Mouse (Mus musculus): ENCODE data around the gene Daw1. TPM values are rescaled to one million over a fixed set of nuclear protein-coding genes. Genes with fewer than 3 reads are reported as not detected.

Daw1 gene
- polyA plus RNA-seq, 1 experiment = not detected

DNA sequence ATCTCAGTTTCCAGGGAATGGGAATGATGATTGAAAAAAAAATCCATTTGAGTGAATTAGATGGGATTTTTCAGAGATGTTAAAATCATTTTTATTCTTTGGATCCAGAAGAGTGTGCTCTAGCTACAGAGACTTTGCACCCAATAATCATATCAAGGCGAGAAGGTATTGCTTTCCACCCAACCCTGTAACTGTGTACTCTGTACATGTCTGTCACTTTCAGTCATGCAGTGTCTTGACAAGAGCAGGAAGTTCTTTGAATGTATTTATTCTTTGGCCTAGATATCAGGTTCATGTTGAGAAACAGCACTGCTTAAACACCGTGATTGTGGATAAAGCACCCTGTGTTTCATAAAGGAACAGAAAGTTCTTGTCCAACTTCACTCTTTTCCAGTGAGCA, 13.0 kb upstream of the Daw1 start:
- Histone ChIP-seq H3K4me1 (ENCODE audit: control insufficient read depth, insufficient read depth, insufficient read length, low read length) (peaks cover 8% of the 10 kb centered on the region; the same call in 1 of the 2 replicates), H3K4me3 (ENCODE audit: low read depth, low read length) (no peak overlapping the region), H3K27me3 (ENCODE audit: control insufficient read depth, insufficient read depth, low read length) (no peaks in the 10 kb centered on the region), H3K27ac (ENCODE audit: insufficient read depth, low read depth, low read length) (peak overlapping the region; percentile 95), H3K36me3 (ENCODE audit: control insufficient read depth, insufficient read depth, low read length) (no peaks in the 10 kb centered on the region)
- 26% methylated on average over 2 of the region's 2 CpGs for WGBS
- no peak for TF ChIP-seq CTCF (IDR thresholded peaks at IDR 0.05; ENCODE audit: extremely low read depth, insufficient read length, insufficient replicate concordance, low read depth, low read length)
- TF ChIP-seq POLR2A (IDR thresholded peaks at IDR 0.05; ENCODE audit: low read depth, low read length) = no peak

DNA sequence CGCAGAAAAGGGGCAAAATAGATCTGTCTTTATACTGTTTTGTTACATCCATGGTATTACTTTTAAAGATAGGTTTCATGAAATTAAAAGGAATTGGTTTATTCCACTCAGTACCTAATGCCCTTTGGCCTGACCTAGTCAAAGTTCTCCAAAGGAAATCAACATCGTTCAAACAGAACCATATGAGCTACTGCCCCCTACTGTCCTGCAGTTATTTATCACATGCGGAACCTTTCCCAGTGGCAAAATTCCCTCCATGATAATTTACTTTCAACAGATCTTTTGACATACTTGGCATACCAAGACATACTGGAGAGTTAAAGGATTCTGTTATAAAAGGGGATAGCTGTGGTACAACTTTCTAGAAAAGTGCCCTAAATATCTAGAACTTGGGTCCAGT, 9.3 kb upstream of the Daw1 start:
- Histone ChIP-seq H3K27ac (ENCODE audit: insufficient read depth, low read depth, low read length) (no peak overlapping the region), H3K36me3 (ENCODE audit: control insufficient read depth, insufficient read depth, low read length) (no peaks in the 10 kb centered on the region), H3K4me1 (ENCODE audit: control insufficient read depth, insufficient read depth, insufficient read length, low read length) (peaks cover 4% of the 10 kb centered on the region; the same call in 1 of the 2 replicates), H3K27me3 (ENCODE audit: control insufficient read depth, insufficient read depth, low read length) (no peaks in the 10 kb centered on the region), H3K4me3 (ENCODE audit: low read depth, low read length) (no peak overlapping the region)
- WGBS = 59% methylated on average over 3 of the region's 3 CpGs
- TF ChIP-seq POLR2A (IDR thresholded peaks at IDR 0.05; ENCODE audit: low read depth, low read length) (no peak), CTCF (IDR thresholded peaks at IDR 0.05; ENCODE audit: extremely low read depth, insufficient read length, insufficient replicate concordance, low read depth, low read length) (no peak)

DNA sequence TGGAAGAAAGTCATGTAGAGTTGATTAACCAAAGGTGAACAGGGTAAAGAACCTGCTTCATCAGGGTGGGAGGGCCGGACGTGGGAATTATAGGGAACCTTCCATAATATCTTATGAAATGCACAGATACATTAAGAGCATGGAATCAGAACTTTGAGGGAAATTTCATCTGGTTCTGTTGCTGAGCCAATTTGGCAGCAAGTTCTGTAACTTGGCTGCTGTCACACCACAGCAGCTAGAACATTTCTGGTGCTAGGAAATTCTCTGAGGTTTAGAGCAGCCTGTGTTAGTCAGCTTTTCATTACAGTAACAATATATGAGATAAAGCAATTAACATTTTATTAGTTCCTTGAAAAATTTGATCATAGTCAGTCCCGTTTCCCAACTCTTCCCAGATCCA, 6.6 kb upstream of the Daw1 start:
- H3K27me3 ChIP-seq (ENCODE audit: control insufficient read depth, insufficient read depth, low read length) = no peaks in the 10 kb centered on the region
- H3K4me1 ChIP-seq (ENCODE audit: control insufficient read depth, insufficient read depth, insufficient read length, low read length) = no peaks in the 10 kb centered on the region; the same call in 1 of the 2 replicates
- H3K36me3 ChIP-seq (ENCODE audit: control insufficient read depth, insufficient read depth, low read length) = no peaks in the 10 kb centered on the region
- no peak for TF ChIP-seq POLR2A (IDR thresholded peaks at IDR 0.05; ENCODE audit: low read depth, low read length)
- no peak for TF ChIP-seq CTCF (IDR thresholded peaks at IDR 0.05; ENCODE audit: extremely low read depth, insufficient read length, insufficient replicate concordance, low read depth, low read length)
- no peak overlapping the region for H3K27ac ChIP-seq (ENCODE audit: insufficient read depth, low read depth, low read length)
- WGBS = 81% methylated on average over 3 of the region's 3 CpGs
- no peak overlapping the region for H3K4me3 ChIP-seq (ENCODE audit: low read depth, low read length)

DNA sequence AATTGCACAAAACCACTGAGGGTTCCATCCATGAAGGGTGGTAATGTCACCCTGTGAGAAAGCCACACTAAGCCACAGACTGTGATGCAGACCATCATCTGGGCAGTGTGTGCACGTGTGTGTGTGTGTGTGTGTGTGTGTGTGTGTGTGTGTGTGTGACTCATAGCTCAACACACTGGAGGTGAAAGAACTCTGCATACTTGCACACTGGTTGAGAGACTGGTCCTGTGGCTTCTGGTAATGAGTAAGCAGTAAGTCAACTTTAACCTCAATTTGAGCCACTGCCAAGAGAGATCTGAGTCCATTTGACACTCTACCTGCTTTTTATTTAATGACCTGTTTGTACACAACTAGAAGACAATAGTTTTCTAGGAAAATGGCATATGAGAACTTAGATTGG, 2.7 kb upstream of the Daw1 start:
- no peak overlapping the region for H3K4me3 ChIP-seq (ENCODE audit: low read depth, low read length)
- TF ChIP-seq POLR2A (IDR thresholded peaks at IDR 0.05; ENCODE audit: low read depth, low read length) (no peak), CTCF (IDR thresholded peaks at IDR 0.05; ENCODE audit: extremely low read depth, insufficient read length, insufficient replicate concordance, low read depth, low read length) (no peak)
- H3K4me1 ChIP-seq (ENCODE audit: control insufficient read depth, insufficient read depth, insufficient read length, low read length) = no peaks in the 10 kb centered on the region; the same call in 1 of the 2 replicates
- no peak overlapping the region for H3K27ac ChIP-seq (ENCODE audit: insufficient read depth, low read depth, low read length)
- no peaks in the 10 kb centered on the region for H3K27me3 ChIP-seq (ENCODE audit: control insufficient read depth, insufficient read depth, low read length)
- no peaks in the 10 kb centered on the region for H3K36me3 ChIP-seq (ENCODE audit: control insufficient read depth, insufficient read depth, low read length)
- 64% methylated on average over 1 of the region's 1 CpGs for WGBS

DNA sequence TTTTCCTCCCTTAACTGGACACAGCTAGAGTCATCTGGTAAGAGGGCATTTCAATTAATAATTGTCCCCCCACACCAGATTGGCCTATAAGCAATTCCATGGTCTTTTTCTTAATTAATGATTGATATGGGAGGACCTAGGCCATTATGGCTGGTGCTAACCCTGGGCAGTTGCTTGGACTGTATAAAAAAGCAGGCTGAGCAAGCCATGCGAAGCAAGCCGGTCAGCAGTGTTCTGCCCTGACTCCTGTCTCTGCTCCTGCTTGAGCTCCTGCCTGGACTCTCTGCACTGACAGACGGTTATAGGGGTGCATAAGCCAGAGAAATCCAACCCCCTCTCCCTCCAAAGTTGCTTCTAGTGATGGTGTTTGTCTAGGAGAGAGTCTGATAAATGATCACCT, 2.1 kb downstream of the Daw1 start:
- Histone ChIP-seq H3K27me3 (ENCODE audit: control insufficient read depth, insufficient read depth, low read length) (no peaks in the 10 kb centered on the region; the same call in 1 of the 2 replicates), H3K27ac (ENCODE audit: insufficient read depth, low read depth, low read length) (no peak overlapping the region), H3K4me3 (ENCODE audit: low read depth, low read length) (no peak overlapping the region), H3K4me1 (ENCODE audit: control insufficient read depth, insufficient read depth, insufficient read length, low read length) (peaks cover 3% of the 10 kb centered on the region; the same call in 1 of the 2 replicates), H3K36me3 (ENCODE audit: control insufficient read depth, insufficient read depth, low read length) (no peaks in the 10 kb centered on the region)
- WGBS = 85% methylated on average over 3 of the region's 3 CpGs
- no peak for TF ChIP-seq CTCF (IDR thresholded peaks at IDR 0.05; ENCODE audit: extremely low read depth, insufficient read length, insufficient replicate concordance, low read depth, low read length)
- no peak for TF ChIP-seq POLR2A (IDR thresholded peaks at IDR 0.05; ENCODE audit: low read depth, low read length)

DNA sequence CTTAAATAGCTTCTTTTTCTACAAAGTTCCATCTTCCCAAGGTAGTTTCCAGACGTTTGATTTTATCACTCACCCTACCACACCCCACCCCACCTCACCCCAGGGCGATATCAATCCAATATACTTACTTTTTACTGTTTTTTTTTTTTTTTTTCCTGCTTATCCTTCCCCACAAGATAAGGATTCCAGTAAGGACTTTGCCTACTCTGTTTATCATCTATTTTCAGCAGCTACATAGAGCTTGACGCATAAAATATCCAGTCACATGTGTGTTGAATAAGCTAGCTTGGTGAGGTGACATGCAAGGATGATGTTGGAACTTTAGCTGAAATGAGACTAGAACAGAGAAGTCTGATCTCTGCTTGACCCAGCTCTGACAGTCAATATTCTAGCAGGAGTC, 4.5 kb downstream of the Daw1 start:
- H3K27me3 ChIP-seq (ENCODE audit: control insufficient read depth, insufficient read depth, low read length) = no peaks in the 10 kb centered on the region; the same call in 1 of the 2 replicates
- H3K27ac ChIP-seq (ENCODE audit: insufficient read depth, low read depth, low read length) = no peak overlapping the region
- H3K4me3 ChIP-seq (ENCODE audit: low read depth, low read length) = no peak overlapping the region
- H3K36me3 ChIP-seq (ENCODE audit: control insufficient read depth, insufficient read depth, low read length) = no peaks in the 10 kb centered on the region
- TF ChIP-seq POLR2A (IDR thresholded peaks at IDR 0.05; ENCODE audit: low read depth, low read length) (no peak), CTCF (IDR thresholded peaks at IDR 0.05; ENCODE audit: extremely low read depth, insufficient read length, insufficient replicate concordance, low read depth, low read length) (no peak)
- peaks cover 3% of the 10 kb centered on the region; the same call in 1 of the 2 replicates for H3K4me1 ChIP-seq (ENCODE audit: control insufficient read depth, insufficient read depth, insufficient read length, low read length)
- WGBS = 29% methylated on average over 3 of the region's 3 CpGs

DNA sequence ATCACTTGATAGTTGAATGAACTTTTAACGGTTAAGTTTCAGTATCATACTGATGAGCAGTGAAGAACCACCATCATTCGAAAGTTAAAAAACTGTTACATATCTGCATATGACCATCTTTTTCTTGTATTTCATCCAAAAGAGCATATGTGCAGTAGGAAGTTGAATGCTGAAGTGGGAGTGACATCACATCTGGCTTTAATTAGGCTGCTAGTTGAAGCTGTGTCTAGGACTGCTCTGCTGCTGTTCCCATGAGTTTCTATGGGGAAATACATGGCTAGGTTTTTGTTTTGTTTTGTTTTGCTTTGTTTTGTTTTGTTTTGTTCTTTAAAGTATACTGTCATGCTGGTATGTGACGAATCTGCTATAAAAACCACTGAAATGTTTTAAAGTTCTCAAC, 9.6 kb downstream of the Daw1 start:
- H3K27me3 ChIP-seq (ENCODE audit: control insufficient read depth, insufficient read depth, low read length) = no peaks in the 10 kb centered on the region
- peaks cover 3% of the 10 kb centered on the region; the same call in 1 of the 2 replicates for H3K4me1 ChIP-seq (ENCODE audit: control insufficient read depth, insufficient read depth, insufficient read length, low read length)
- no peak for TF ChIP-seq POLR2A (IDR thresholded peaks at IDR 0.05; ENCODE audit: low read depth, low read length)
- TF ChIP-seq CTCF (IDR thresholded peaks at IDR 0.05; ENCODE audit: extremely low read depth, insufficient read length, insufficient replicate concordance, low read depth, low read length) = no peak
- no peak overlapping the region for H3K4me3 ChIP-seq (ENCODE audit: low read depth, low read length)
- 85% methylated on average over 3 of the region's 3 CpGs for WGBS
- no peaks in the 10 kb centered on the region for H3K36me3 ChIP-seq (ENCODE audit: control insufficient read depth, insufficient read depth, low read length)
- H3K27ac ChIP-seq (ENCODE audit: insufficient read depth, low read depth, low read length) = no peak overlapping the region

Data from small intestine, adult 2 months (tissue).